Mouse (Mus musculus): ENCODE results near the gene Calr.

Calr gene

DNA sequence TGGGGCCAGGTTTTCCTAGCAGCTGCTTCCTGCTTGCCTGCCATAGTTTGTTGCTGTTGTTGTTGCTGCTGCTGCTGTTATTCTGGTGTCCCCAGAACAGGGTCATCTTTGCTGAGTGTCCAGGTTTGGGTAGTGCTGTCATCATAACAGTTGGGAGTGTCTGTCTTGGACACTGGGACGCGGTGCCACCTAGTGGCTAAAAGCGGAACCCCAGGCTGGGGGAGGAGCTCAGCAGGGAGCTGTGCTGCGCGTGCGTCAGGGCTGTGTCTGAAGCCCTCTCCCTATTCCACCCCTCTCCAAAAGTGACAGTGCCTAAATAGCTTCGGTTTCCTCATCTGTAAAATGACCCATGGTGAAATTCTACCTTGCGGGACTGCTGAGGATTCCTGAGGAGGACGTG, 31.2 kb downstream of the Calr start:
- peak; percentile 81 for ATAC-seq (ENCODE audit: low TSS enrichment)

DNA sequence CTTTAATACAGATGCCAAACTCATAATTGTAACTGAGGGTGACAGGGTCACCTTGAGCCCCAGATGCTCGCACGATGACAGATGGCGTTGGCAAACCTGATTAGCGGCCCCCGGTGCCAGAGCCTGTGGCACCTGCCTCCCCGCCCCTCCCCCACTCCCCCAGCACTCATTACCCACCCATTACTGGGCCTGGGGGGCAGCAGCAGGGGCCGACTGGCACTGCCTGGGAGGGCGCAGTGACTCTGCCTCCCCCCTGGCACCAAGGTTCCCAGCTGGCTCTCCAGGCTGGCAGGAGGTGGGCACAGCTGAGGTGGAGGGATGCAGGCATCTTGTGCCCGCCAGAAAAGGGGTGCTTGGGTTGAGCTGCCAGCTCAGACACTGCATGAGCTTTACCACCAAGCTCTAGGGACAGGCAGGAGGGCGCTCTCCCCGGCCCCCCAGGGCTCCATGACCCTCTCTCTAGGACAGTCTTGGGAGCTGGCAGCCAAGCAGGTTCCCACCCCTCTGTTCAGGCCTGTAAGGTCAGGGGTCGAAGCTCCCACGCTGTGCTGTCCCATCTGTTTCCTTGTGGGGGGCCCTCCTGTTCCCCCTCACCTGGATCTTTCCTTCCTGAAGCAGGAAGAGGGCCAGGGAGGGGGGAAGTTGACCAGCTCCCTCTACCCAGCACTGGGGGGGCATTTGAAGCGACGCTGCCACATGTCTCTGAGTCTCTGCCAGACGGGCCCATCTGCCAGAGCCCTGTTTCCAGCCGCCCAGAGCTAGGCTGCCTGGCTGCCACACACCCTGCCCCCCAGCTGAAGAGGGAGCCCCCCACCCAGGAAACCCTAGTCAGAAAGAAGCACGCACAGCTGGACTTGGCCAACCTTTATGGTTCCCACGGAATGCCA, 31.9 kb downstream of the Calr start:
- ATAC-seq (ENCODE audit: low TSS enrichment): no peak

DNA sequence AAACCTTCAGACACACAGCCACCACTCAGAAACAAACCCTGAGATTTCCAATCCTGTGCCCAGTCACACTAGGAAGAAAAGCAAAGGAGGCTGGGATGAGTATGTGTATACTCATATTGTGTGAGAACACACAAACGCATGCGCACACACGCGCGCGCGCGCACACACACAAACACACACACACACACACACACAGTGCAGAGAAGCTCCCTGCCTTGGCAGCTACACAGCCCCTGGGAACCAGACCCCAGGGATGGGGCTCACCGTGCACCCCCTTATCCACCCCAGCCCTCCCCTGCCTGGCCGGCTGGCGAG, 32.5 kb downstream of the Calr start:
- no peak for ATAC-seq (ENCODE audit: low TSS enrichment)

DNA sequence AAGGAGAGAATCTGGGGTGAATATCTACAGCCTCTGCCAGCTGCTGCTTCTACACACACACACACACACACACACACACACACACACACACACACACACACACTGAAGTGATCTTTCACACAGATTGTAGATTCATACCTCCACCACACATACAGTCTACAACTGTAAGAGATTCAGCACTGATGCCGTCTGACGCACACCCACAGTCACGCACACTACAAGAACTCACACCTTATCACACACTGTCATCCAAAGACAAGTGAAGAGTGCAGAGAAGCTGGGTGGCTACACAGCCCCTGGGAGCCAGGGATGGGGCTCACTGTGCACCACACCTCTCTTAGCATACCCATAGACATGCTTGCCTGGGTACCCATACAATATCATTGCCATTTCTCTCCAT, 32.9 kb downstream of the Calr start:
- no peak; the same call in 1 of the 2 replicates for ATAC-seq (ENCODE audit: low TSS enrichment)

DNA sequence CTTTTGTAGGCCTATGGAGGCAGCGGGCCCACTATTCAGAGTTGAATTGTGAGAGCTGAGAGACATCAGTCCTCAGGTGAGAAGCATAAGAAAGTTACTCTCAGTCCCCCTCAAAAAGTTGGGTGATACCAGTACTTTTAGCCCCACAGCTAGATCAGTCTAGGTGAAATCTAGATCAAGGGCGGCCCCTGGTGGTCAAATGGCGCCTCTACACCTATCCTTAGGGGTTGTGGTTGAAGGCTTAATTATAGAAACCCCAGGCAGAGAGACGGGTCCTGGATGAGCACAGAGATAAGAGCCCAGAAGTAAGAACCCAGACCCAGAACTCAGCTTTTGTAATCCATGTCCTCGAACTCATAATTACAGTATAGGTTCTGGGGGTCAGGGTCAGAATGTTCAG, 33.7 kb downstream of the Calr start:
- peak; percentile 31 for ATAC-seq (ENCODE audit: low TSS enrichment)

DNA sequence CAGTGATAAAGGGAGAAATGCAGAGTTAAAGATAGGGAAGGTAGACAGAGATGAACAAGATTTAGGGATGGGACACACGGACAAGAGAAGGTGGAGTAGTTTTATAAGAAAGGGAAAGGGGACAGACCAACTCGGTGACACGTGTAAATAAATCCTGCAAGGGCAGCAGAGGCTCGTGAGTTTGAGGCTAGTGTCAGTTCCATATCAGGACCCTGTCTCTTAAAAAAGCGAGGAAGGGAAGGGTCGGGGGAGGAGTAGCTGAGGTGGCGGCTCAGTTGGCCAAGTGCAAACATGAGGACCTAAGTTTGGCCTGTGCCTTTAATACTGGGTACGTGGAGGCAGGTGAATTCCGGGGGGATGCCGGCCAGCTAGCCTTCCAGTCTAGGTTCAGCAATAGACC, 35.4 kb downstream of the Calr start:
- ATAC-seq (ENCODE audit: low TSS enrichment): no peak

DNA sequence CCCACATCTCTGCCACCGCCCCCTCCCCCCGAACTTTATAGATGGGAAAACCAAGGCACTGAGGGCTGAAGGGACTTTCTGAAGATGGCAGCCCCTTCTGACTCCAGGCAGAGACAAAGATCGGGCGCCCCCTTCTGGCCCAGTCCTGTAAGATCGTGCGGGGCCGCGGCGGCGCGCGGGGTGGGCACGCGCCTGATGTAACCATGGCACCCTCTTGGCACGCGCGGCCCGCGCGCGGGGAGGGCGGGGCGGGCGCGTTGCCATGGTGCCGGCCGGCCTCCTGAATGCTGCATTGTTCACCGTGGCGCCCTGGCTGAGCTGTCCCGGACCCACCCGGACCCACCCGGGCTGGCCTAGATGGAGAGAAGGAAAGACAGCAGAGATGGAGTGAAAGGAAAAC, 35.8 kb downstream of the Calr start:
- peak; percentile 43 for ATAC-seq (ENCODE audit: low TSS enrichment)

DNA sequence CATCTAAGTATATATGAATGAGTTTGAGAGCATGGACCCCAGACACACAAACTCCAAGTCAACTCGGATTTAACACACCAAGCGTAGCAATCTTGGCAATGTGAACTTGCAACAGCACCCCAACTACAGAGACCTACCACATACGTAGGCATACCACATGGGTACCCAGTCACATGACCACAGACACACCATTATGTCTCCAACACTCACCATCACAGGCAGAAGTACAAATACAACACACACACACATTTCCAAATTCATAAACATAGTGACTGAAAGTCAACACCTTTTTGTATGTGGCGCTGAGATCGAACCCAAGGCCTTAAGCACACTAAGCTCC, 36.8 kb downstream of the Calr start:
- no peak for ATAC-seq (ENCODE audit: low TSS enrichment)

DNA sequence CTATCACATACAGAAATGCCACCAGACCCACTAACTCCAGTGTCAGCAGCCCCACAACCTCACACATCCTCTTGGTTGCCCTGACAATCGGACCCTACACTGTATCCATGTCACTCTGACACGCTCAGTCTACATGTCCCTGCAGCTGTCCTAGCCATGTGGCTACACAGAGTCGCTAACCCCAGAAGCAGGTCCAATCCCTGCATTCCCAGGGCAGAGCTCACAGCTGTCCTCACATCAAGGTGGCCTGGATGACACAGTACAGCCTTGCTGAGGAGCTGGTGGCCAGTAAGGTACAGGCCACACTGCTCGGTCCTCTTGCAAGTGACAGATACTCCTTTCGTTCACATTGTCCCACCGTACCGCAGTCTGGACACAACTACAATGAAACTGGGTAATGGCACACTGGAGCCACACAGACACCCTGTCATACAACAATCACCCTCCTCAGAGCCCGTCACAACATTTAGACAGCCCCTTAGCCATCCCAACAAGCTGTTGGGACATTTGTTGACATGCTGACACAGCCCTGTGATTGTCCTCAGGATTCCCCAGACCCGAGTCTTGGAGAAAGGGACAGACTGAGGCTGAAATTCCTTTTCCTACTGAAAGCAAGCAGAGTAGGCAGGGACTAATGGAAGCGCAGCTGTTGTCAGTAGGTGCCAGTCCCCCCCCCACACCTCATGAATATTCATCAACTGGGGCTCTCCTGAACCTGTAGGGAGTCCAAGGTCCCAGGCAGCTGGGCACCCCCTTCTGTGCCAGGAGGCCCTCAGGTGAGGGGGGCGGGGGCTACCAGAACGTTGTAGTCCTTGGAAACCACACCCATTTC, 37.4 kb downstream of the Calr start:
- no peak for ATAC-seq (ENCODE audit: low TSS enrichment)

DNA sequence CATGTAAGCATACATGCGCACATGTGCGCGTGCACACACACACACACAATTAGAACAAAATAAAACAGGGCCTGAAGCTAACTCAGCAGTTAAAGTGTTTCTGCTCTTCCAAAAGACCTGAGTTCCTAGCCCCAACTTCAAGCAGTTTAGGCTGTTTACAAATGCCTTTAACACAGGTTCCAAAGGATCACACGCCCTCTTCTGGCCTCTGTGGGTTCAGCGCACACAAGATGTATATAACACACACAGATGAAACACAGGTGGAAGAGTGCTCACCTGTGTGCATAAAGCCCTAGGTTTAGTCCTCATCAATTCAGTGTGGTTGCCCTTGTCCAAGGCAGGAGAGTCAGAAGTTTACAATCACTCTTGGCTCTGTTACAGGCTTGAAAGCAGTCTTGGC, 40.7 kb downstream of the Calr start:
- no peak for ATAC-seq (ENCODE audit: low TSS enrichment)

DNA sequence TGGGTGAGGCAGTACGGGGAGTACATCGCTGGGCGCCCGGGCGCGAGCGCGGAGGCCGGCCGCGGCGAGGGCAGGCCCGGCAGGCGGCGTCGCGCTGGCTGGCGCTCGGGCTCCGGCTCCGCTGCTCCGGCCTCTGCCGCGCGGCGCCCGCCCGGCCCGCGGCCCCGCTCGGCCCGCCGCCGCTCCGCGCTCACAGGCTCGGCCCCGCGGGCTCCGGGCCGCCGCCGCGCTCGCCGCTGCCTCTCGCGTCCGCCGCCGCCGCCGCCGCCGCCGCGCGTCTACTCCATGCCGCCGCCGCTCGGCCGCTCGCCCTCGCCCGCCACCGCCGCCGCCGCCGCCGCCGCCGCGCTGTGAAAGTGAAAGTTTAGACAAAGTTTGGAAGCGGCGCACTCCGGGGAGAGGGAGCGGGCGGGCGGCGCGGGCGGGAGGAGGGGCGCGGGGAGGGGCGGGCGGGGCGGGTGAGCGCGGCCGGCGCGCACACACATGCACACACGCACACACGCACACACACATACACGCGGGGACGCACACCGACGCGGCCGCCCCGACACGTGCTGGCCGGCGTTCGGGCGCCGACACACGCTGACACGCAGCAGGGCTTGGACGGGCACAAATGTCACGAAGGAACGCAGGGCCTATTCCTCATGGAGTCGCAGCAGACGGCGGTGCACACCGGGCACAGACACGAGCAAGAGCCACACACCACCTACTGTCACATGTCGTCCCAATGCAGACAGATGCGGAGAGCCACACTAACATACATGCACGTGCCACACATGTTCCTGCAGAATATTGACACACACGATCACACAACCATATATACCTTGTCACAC, 46.5 kb downstream of the Calr start, which contains the start of gene Nfix:
Nfix (minus strand) TSS at position 346 of the 833 bp plus-strand sequence.
- peak; percentile 20; the same call in 1 of the 2 replicates for ATAC-seq (ENCODE audit: low TSS enrichment)

DNA sequence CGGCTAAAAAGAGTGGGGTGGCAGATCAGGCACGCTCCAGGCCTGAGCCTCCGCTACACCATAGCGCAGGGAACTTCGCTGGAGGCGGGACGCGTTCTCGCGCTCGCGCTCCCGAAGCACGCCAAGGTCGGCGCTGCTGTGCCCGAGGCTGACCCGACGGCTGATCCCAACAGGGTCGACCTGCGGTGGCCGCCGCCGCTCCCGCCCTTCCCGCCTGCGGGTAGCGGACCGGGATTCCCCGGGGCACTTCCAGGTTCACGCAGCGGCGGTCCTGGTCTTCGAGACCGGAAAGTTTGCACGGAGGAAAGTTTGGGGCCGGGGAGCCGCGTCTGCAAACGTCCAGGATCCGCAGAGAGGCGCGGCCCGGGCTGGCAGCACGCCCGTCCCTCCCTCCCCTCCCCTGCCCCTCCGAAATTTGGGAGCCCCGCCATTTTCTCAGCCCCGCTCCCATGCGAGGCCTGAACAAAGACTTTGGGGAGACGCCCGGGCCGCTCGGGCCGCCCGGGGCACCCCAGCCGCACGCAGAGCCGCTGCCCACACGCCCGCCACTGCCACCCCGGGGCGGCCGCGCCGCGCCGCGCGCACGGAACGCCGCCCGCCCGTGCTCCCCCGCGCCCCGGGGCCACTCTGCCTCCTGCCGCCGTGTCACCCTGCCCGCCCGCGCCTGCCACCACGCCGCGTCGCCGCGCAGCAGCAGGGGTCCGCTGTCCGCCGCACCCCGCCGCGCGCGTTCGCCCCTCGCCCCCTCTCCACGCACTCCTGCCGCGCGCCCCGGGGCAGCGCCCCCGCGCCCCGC, 47.4 kb downstream of the Calr start:
- no peak for ATAC-seq (ENCODE audit: low TSS enrichment)

DNA sequence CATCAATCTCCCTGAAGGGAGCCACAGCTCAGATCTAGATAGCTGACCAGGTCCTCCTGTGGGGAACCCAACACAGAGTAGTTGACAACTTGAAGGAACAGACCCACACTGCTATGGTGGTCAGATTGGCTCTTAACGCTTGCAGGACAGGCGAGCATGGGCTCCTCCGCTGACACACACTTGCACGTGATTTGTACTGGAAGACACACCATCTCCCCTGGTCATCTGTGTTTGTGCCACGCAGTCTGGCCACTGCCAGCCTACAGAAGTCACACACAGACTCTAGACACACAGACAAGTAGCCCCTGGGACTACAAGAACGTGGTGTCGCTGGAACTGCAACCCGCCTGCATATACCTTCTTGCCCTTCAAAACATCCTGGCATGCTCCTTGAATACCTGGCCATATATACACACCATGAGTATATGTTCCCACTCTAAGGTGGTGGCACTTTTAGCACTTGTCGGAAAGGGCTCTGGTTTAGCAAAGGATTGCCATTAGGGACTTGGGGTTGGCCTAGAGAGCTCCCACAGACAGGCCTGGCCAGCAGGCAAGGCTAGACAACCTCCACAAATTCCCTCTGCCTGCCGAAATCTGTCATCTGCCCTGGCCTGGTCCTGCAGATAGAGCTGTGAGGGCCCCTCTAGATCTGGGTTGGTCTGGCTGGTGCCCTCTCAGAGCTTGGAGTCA, 48.1 kb downstream of the Calr start:
- ATAC-seq (ENCODE audit: low TSS enrichment): no peak

DNA sequence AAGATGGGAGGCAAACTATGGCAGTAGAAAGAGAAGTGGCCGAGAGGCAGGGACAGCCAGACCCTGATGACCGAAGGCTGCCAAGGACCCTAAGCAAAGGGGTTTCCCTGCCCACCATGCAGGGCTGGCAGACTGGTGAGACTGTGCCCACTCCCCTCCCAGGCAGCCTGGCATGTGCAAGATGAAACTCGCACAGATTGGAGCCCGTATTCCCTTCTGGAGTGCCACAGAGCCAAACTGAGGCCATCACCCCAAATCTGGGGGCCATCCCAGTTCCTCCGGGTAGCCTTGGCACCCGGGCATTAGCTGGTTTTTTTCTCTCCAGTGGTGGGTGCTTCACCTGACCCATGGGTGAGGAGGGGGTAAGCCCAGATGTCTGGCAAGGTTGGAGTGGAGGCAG, 48.8 kb downstream of the Calr start:
- ATAC-seq (ENCODE audit: low TSS enrichment): no peak

DNA sequence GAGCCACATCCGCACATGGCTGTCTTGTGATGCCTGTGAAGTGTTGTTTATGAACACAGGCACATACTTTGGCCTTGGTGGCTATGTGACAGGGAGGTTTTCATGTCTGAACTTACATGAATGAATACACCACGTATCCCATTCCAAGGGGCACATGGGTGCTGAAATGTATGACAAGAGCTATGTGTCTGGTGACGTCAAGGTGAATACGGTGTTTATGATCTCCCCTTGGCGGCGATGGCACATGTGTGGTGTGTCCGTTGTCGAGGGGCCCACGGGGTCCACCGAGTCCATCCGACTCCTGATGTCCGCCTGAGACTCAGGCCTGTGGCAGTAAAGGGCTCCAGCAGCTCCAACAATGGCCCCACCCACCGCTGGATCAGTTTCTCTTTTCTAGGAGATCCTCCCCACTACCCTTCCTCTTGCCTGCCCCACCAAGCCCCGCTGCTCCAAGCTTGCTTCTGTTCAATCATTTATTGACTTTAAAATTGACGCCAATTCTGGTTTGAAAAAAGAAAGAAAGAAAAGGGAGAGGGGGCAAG, 49.4 kb downstream of the Calr start:
- no peak for ATAC-seq (ENCODE audit: low TSS enrichment)

DNA sequence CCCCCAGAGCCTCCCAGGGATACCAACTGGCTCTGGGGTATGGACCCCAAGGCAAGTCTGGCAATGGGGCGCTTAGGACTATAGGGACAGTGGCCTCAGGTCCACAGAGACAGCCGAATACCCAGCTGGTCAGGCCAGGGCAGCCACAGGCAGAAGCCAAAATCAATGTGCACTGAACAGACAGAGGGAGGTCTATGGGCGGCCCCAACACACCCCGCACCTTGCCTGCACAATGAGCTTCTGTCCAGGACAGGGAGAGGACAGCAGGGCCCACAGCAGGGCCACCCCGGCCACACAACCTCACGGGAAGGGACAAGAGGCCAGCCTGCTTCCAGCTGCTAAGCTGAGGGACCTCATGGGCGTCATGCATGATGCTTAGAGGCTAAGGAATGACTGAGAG, 52.2 kb downstream of the Calr start:
- peak; percentile 20 for ATAC-seq (ENCODE audit: low TSS enrichment)

DNA sequence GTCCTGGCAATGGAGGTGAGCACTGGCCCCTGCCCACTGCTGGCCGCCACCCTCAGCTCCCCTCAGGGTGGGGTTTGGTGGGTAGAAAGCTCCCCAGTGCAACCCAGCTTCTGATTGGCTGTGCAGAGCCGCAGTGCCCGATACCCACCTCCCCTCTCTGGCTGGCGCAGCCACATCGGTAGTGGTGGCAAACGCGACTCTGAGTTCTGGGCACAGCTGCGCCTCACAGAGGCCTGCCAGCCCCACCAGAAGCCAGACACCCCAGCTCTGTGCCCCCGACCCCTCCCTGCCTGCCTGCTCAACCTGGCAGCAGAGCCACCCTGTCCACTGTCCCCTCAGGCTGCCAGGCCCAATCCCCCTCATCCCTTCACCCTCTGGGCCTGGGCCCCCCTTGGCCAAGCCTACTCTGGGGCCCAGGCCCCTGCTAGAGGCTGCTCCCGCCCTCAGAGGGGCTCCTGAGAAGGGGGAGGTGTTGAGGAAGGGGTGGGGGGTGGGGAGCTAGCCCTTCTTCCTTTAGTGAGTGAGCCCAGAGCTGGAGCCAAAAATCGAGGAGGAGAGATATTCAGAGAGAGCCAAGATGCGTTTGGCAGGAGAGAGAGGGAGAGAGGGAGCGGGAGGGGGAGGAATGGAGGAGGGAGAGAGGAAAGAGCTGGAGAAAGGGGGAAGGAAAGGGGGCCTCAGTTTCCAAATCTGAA, 52.8 kb downstream of the Calr start:
- peak; percentile 60 for ATAC-seq (ENCODE audit: low TSS enrichment)

DNA sequence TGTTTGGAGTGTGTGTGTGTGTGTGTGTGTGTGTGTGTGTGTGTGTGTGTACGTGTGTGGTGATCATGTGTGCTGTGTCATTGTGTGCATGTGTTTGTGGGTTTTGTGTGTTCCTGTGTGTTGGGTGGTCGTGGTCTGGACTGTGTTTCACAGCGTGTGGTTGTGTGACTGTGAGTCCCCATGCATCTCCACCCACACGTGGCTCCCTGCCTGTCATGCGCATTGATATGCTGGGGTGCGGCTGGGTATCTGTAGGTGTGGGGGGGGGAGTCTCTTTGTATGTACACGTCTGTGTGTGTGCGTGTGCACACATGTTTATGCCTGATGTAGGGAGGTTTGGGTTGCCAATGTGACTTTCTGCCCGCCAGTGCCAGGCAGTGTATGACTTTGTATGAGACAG, 53.6 kb downstream of the Calr start:
- ATAC-seq (ENCODE audit: low TSS enrichment): no peak

DNA sequence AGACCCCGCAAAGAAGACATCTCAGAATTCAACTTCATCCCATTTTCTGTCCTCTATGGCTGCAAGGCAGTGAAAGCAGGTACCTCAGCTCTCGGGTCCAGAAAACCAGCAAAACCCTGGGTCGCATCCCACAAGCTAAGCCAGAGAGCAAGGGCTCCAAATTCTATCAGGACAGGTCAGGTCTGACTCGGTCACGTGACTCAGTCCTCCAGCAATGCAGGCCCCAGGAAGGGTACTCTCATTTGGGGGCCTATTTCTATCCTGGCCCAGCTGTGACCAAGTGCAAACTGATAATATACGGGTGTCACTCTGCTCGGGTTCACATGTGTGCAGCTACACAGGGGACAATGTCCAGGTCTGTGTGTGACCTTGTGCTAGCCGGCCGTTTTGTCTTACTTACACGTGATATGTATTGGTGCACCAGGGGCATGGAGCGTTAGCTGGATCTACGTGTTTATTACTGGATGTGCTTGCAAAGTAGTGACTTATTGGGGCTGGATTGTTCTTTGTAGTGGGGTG, 54.2 kb downstream of the Calr start:
- no peak for ATAC-seq (ENCODE audit: low TSS enrichment)

All from frontal cortex, adult (tissue).